Mouse (Mus musculus): Measurements from ENCODE around the gene Dao.
A peak's percentile ranks its signal among the peaks of the same experiment; 100 is the strongest.

The Dao gene

DNA sequence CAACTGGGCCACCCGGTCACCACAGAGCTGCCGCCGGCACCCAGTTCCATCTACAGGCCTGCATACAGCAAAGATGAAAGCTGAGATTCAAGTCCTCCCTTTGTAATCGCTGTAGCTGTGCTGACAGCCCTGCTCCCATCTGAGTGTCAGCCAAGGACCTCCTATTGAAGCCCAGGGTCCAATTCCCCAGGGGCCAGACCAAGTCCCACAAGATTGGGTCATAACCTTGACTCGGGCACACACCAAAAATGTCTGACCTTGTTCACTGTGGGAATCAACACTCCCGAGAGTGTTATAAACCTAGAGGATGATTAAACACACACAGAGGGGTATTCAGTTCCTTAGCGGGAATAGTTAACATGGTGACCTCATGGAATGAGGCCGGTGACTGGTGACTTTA is 21.7 kb upstream of the Dao start:
- DNase-seq (ENCODE audit: extremely low spot score, low spot score) = no peak

DNA sequence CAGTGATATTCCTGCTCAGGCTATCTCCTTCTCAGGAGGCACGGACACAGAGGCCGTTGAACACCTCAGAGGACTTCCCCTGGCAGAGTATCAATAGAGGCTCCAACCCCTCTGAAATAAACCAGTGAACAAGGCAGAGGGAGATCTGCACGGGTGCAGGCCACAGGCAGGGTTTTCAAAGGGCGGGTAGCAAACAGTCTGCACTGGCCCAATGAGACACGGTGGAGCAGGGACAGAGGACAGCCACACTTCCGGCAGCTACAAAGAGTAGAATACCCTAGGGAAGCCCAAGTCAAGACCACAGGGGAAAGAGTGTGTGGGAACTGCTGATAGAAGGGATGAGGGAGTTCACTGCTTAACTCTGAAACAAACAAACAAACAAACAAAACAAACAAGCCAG is 20.0 kb upstream of the Dao start:
- no peak for DNase-seq (ENCODE audit: extremely low spot score, low spot score)

DNA sequence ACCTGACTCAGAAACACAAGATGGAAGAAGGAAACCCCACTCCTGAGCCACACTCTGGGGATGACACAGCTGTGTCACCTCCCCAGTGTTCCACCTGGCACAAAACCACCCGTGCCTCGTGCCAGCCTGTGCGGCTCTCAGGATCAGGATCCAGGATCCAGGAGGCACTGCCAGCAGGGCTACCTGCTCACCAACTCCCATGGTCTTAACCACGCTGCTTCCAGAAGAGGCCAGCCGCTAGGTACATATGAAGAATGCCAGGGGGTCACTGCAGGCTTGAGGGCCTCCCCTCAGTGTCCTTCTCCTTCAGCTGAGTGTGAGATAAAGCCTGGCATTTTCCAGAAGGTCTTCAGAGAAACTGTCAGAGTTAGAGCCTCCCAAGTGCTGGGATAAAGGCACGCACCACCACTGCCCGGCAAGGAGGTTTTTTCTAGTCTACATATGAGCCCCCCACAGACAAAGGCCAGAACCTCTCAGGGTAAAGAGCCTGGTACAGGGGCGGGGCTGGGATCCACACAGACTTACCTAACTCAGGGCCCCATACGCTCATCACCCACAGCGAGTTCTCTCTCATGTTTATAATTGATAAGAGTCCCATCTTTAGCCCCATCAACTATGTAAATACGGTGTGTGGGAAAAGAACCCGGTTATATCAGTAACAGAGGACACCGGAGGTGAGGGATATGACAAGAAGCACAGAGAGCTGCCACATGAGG is 19.3 kb upstream of the Dao start:
- DNase-seq (ENCODE audit: extremely low spot score, low spot score) = no peak

DNA sequence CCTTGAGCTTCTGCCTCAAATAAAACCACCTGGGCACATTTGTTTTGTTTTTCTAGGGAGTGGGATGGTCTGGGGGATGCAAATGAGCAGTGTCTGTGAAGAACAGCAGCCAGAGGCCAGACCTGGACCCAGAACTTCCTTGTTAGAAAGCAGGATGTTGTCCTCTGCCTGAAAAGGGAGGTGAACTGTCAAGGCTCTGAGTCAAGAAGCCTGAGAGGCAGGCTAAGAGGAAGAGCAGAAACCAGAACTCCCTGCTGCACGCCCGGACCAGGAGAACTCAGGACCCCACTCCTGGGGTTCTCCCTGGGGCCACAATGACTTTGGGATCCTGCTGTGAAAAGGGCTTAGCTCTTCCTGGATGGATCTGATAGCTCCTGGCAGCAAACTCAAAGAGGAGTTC is 17.8 kb upstream of the Dao start:
- DNase-seq (ENCODE audit: extremely low spot score, low spot score) = no peak

DNA sequence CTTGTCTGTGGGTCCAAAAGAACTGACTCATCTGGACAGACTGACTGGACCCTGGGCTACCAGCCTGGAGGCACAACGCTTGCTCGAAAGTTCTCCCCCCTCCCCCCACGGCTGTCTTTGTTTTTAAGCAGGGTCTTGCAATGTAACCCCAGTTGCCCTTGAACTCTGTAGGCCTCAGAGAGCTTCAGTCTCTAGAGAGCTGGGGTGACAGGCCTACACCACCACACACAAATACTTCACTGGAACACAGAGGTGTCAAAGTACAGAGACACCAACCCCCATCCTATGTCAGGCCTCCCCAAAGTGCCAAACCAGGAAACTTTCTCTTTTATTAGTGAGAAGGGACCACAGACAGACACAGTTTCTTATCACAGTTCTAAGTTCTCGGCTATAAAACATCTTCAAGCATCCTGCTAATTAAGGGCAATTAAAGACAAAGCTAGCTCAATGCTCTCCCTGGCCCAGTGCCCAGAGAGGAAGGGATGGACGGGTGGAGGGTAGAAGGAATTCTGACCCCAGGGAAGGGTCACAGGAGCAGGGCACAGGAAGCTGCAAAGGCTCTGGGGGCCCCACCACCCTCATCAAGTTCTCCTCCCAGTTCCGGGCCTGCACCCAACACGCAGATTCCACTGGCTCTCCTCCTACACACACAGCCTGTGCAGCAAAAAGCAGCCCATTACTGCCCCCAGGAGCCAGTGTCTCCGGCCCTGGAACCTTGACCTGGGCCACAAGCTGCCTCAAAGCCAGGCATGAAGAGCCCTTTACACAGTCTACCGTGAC is 17.1 kb upstream of the Dao start:
- DNase-seq (ENCODE audit: extremely low spot score, low spot score) = no peak

DNA sequence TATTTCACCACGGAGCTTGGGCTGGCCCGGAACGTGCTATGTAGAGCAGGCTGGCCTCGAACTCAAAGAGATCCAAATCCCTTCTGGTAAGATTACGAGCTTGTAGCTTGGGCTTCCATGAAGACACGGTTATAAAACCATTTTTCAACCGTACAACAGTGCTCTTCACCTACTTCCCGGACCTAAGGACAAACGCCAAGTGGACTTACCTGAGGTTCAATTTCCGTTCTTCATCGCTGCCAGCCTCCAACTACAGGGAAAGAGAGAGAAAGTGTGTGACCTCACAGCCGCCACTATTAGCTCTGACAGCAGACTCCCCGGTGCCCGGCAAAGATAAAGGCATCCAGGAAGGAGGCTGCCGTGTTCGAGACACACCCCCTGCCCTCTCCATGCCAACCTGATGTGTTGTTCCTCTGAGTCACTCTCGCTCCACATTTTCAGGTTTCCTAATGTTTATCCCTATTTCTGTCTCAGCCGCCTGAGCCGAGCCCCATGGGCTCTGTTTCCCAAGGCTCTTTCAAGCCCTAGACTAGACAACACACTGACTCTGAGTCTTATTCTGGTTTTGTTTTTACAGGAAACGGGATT is 14.0 kb upstream of the Dao start:
- DNase-seq (ENCODE audit: extremely low spot score, low spot score) = no peak

DNA sequence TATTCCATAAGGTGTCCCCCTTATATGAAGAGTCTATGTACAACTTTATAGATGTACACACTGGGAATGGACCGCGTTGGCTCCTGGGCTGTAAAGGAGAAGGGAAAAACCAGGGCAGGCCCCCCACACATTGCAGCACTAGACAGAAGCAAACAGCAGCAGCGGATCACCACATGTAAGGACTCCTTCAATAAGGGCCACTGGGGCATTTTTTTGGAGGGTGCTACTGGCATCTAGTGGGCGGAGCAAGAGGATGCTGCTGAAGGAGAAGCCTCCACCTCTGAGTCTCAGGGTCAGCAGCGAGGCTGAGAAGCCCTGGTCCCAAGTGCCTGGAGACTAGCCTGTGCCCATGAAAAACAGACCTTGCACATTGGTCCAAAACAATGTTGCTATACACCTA is 12.9 kb upstream of the Dao start:
- no peak for DNase-seq (ENCODE audit: extremely low spot score, low spot score)

DNA sequence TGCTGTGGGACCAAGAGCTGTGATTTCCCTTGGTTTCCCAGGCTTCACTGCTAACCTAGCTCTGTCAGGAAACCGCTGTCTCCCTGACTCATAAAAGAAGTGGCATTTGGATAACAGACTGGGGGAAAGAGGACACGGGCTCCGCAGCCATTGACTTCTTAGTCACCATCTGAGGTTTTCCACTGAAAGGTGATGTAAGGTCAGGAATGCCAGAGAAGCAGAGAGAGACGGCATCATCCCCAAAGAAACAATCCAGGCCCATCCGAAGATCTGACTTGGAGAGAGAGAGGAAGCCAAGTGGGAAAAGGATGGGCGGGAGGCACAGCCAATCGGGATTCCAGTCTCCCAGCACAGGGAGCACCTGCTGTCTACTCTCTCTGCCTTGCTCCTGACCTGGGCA is 12.4 kb upstream of the Dao start:
- no peak for DNase-seq (ENCODE audit: extremely low spot score, low spot score)

DNA sequence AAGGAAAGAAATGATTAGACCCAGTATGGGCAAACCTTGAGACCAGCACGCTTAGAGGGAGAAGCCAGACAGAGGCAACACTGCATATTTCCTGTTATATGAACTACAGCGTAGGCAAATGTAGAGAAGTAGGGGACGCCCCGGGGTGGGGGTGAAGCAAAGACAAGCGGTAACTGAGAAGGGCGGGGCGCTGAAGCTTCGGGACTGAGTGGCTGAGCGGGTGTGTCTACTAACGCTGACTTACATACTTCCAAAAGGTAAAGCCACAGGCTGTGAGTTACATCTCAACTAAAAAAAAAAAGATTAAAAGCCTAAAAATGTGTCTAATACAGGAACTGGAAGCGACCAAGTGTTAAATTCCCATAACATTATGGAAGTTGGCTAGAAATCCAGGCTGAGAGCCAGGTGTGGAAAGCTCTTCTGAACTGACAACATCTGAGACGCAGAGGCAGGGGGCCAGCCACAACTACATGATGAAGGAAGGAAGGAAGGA is 11.1 kb upstream of the Dao start:
- no peak for DNase-seq (ENCODE audit: extremely low spot score, low spot score)

DNA sequence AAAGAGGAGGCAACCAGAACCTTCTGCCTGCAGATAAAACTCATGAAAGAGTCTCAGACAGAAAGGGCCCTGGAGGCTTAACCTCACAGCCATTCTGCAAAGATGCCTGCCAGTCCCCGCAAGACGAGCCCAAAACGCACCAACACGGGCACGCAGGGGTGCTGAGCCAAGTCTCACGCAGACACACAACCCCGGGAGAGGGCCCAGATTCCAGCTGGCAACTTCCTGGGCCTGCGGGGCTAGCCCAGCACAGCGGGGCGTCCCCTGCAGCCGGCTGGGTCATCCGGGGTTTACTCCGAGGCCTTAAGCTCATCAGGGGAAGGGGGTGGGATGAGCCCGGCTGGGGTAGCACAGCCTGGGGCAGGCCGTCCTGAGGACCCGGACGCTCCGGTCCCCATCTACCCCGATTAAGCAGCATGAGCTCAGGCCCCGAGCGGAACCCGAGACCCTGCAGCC is 10.4 kb upstream of the Dao start:
- DNase-seq (ENCODE audit: extremely low spot score, low spot score) = no peak

DNA sequence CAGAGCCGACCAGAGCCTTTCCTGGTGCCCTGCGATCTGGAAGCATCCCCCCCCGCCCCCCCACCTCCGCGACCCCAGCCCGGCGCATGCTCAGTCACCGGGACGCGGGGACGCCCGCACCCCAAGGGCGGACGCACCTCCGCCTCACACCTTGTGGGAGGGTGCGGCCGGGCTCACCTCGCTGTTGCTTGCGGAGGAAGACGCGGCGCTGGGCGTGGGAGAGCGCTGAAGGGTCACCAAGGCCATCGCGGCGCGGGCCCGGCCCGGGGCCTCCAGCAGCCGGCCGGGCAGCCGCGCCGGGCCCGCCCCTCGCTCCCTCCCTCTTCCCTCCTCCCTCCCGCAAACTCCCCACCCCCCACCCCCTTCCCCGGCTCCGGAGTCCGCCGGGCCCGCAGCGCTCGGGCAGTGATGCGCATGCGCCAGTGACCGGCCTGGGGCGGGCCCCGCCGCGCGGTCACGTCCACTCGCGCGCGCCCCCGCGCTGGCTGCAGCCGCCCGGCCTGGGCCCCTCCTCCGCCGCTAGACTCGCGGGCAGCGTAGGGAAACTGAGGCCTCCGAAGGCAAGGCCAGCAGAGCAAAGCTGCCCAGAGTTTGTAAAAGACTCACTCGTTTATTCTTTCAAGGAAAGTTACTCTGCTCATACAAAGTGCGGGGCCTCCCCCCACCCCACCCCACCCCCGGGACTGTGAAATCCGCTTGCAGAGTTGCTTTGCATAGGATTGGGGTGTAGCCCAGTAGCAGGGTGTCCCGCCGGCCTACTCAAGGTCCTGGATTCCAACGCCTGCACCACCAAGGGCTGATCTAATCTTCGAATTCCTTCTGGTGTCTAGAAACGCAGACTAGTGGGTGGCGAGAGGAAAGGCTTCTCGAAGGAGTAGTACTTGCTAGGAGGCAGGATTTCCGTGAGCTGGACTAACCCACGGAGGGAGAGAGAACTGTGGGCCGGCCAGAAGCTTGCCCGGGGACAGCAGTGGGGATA is 9.7 kb upstream of the Dao start, which contains the start of gene Ssh1:
Gene Ssh1, minus strand, starts transcription at position 408 of the 979 bp plus-strand sequence.
- peak; percentile 89 for DNase-seq (ENCODE audit: extremely low spot score, low spot score)

DNA sequence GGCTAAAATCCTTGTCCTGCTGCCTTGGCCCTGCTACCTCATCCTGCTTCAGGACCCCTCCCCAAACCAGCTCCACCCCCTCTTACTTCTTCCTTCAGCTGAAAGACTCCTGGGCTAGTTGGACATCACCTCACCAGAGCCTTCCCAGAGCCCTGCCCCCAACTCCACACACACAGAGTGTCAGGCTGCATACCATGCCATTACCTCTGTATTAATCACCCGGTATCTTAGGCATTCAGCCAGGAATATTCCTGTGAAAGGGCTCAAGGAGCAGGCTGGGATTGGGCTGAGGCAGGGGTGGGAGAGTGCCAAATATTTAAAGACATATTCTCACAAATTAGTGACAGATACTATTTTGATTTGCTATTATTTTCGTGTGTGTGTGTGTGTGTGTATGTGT is 7.0 kb upstream of the Dao start:
- DNase-seq (ENCODE audit: extremely low spot score, low spot score) = no peak

DNA sequence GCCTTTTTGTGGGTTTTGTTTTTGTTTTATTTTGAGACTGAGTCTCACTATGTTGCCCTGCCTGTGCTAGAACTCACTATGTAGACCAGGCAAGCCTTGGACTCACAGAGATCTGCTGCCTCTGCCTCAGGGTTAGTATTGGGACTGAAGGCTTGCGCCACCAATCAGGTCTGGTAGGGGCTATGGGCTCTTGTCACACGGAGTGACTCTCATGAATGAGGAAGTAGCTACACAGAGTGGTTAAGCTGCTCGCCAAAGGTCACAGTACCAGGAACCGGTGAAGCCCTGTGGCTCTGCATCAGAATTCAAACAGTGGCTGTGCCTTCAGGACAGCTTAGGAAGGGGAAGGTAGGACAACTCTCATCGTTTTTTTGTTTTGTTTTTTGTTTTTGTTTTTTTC is 4.1 kb upstream of the Dao start:
- DNase-seq (ENCODE audit: extremely low spot score, low spot score) = no peak

DNA sequence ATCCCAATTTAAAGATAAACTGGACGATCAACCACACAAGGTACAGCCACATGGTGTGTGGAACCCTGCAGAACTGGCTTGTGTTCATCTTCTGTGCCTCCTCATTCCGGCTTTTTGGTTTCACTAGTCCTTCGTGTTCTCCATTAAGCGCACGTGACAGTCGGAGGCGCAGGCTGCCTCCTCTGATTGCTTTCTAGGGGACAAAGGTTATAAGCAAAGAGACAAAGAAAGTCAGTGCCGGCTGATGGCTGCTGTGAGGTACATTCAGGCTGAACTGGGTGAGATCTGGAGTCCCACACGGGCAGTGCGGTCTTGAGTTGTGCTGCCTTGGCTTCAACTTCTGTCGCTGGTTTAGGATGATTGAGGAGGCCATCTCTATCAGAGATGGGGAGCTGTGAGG is 1.1 kb downstream of the Dao start:
- DNase-seq (ENCODE audit: extremely low spot score, low spot score) = no peak

DNA sequence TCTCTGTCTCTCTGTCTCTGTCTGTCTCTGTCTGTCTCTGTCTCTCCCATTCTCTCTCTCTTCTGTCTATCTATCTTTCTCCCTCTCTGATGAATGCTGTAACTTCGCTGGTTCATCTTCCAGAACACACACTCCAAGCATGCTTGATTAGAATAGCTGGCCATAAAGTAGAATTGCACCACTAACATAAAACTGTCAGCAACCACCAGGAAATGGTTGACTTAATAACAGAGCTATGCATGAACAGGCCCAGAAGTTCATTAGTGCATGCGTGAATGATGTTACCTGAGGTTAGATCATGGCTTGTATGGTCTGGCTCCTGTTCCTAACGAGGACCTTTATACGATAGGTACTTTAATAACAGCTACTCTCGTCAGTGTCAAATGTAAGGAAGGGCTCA is 1.6 kb downstream of the Dao start:
- no peak for DNase-seq (ENCODE audit: extremely low spot score, low spot score)

DNA sequence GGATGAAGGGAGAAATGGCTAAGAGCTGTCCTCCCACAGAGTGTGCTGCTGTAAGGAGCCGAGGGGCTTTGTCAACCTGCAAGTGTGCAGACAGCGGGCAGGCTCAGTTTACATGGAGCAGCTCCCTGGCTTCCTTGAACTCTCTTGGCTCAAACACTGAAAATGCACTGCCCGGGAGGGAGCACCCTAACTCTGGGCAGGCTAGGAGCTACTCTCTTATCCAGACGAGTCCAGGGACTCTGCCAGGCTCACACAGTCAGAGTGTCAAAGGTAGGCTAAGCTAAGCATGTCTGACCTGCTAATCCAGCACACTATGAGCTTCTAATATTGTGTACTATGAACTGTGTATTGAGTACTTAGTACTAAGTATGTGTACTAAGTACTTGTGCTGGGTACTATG is 3.5 kb downstream of the Dao start:
- DNase-seq (ENCODE audit: extremely low spot score, low spot score) = no peak

DNA sequence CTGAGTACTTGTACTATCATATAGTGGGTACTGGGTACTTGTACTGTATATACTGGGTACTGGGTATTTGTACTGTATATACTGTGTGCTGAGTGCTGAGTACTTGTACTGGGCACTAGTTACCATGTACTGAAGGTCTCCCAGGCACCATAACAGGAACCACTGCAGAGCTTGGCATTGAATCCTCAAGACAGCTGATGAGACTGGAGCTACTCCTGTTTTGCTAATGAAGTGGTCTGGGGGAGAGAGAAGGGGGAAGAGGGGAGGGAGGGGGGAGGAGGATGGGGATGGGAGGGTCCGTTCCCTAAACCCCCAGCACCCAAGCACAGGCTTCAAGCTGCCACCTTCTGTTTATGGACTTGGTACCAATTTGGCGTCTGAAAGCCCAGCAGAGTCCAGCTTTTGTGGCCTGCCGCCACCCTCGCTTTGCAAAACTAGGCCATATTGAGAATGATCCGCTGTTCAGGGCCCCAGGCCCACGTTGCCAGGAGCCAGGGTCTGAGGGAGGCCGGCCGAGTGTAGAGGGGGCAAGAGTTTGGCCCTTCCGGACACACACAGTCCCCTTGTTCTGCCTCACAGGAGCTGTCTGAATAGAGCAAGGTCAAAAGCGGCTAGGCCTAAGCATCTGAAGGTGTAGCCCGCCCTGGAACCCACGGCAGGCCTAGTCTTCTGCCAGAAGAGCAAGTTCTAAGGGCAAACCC is 4.4 kb downstream of the Dao start:
- DNase-seq (ENCODE audit: extremely low spot score, low spot score) = no peak

DNA sequence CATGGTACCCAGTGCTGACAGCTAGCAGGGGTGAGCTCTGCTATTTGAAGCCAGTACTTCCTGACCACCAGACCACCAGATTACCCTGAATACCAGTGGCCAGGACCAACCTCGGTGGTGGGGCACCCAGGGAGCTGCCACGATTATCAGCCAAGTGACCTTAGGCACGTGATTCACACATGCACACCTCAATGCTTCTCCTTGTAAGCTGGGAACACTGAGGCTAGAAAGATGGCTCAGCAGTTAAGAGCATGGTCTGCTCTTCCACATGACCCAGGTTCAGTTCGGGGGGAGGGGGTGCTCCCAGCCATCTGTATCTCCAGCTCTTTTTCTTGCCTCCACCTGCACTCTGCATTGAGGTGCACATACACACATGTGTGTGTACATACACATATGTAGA is 5.5 kb downstream of the Dao start:
- no peak for DNase-seq (ENCODE audit: extremely low spot score, low spot score)

DNA sequence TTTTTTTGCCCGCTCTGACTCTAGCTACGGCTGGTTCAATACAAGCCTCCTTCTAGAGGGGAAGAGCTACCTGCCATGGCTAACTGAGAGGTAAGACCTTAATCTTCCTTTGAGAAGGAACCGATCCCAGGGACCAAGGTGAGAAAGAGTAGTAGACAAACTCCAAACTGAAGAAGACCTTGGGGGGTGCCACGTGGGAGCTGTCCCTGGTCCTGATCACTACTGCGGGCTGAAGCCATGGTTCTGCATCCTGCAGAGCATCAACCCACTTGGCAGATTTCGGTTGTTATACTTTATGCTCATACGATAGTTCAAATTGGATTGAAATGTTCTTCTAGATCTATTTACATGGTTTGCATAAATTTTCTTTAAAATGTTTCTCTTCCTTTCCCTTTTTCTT is 11.6 kb downstream of the Dao start:
- DNase-seq (ENCODE audit: extremely low spot score, low spot score) = peak; percentile 32

DNA sequence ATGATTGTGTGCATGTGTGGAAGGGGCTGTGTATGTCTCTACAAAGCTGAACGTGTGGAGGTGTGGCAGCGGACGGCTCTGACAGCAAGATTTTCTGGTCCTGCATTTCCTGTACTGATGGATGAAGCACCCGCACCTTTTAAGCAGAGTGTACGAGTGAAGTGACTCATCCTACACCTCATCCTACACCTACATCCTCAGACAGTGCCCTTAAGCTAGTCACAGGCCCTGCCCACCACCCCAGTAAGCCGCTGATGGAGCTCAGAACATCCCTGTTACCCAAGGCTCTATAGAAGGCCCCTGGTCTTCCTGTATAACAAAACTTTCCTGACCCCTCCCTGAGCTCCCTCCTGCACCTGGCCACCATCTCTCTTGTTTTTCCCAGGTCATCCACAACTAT is 20.9 kb downstream of the Dao start:
- no peak for DNase-seq (ENCODE audit: extremely low spot score, low spot score)

DNA sequence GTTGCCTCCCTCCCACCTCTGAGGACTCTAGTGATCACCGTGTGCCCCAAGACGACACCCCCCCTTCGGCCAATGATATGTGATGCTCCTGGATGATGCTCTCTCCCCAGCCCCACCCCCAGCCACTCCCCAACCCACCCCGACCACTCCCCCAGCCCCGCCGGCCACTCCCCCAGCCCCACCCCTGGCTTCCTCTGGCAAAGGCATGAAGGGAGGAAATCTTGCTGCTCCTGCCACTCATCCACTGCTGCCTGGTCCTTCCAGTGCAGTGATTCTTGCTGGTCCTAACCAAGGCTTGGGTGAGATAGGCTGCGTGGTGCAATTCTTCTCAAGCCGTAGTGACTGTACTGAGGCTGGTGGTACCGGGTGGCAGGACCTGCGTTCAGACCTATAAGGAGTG is 21.4 kb downstream of the Dao start:
- DNase-seq (ENCODE audit: extremely low spot score, low spot score) = peak; percentile 23
